Mouse (Mus musculus): ENCODE data around the gene Clec3a.

DNA sequence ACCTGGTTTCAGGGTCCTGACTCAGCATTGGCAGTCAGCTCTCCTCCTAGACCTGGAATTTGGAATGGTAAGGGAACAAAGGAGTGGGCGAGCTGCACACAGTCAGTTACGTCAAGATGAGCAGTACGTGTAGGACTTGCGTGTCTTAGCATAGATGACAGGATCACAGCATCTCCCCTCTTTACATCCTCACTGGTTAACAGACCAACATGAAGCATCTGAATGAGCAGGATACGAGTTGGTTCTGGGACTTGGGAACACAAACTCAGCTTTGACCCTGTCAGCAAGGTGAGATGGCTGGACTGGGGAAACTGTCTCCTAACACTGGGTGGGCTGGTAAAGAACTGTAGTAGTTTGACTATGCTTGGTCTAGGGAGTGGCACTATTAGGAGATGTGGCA, 18.6 kb upstream of the Clec3a start:
- TF ChIP-seq CEBPB (IDR thresholded peaks at IDR 0.05; ENCODE audit: insufficient read depth, poor library complexity, severe bottlenecking) (no peak), POLR2A (IDR thresholded peaks at IDR 0.05; ENCODE audit: insufficient read length, low read depth) (no peak), SRF (IDR thresholded peaks at IDR 0.05; ENCODE audit: control insufficient read depth, insufficient read length, low read depth) (no peak), MYOG (IDR thresholded peaks at IDR 0.05; ENCODE audit: control insufficient read depth in 1 of 3, insufficient read depth in 1 of 3, insufficient read length in 2 of 3, low read depth in 2 of 3) (no peak), MYOD1 (IDR thresholded peaks at IDR 0.05; ENCODE audit: control insufficient read depth in 1 of 3, insufficient read length in 2 of 3, low read depth in 2 of 3) (no peak), TCF12 (IDR thresholded peaks at IDR 0.05; ENCODE audit: insufficient read depth, poor library complexity, severe bottlenecking) (no peak), E2F4 (IDR thresholded peaks at IDR 0.05; ENCODE audit: insufficient read depth) (no peak), MAX (IDR thresholded peaks at IDR 0.05; ENCODE audit: low read depth) (no peak), TCF3 (IDR thresholded peaks at IDR 0.05; ENCODE audit: insufficient read length, low read depth) (no peak), USF1 (IDR thresholded peaks at IDR 0.05; ENCODE audit: low read depth) (no peak), POLR2AphosphoS2 (IDR thresholded peaks at IDR 0.05; ENCODE audit: insufficient read length, low read depth) (no peak)

Measured in myocyte (in vitro differentiated cells).